Mouse (Mus musculus) ES-E14 (cell line): ENCODE data around the gene Mgll. TPM values are rescaled to one million over a fixed set of nuclear protein-coding genes. Genes with fewer than 3 reads are reported as not detected.

Experiments
- DNase-seq: peaks from one replicate; pipeline ENCODE4 v3.0.0-alpha.2; 2013; ENCODE audit warnings: low read depth, low spot score
- H3K27ac ChIP-seq: 2 replicates; pipeline ENCODE4 v1.5.1; 2012; ENCODE audit warnings: low read depth, mild to moderate bottlenecking, low read length, moderate library complexity, mixed read lengths; ENCODE audit not compliant: poor library complexity, insufficient read depth, severe bottlenecking
- H3K36me3 ChIP-seq: 2 replicates; pipeline ENCODE4 v1.6.1; 2012; ENCODE audit warnings: mild to moderate bottlenecking, low read length, moderate library complexity, mixed read lengths; ENCODE audit not compliant: control insufficient read depth, poor library complexity, insufficient read depth, severe bottlenecking
- H3K4me1 ChIP-seq, 2 experiments: fragments of 150-350 bp in 1 of 2; sonication (generic) in 1 of 2; 2 replicates each; pipeline ENCODE4 v1.6.1; 2012; ENCODE audit warnings: low read length in 2 of 2, mild to moderate bottlenecking in 1 of 2, mixed read lengths in 1 of 2; ENCODE audit not compliant: control insufficient read depth in 2 of 2, insufficient read depth in 2 of 2, poor library complexity in 1 of 2
- H3K4me3 ChIP-seq, 2 experiments: fragments of 150-350 bp in 1 of 2; sonication (generic) in 1 of 2; 2 replicates each; pipeline ENCODE4 v1.5.1; 2012; ENCODE audit warnings: low read length in 2 of 2, low read depth in 1 of 2, mild to moderate bottlenecking in 1 of 2, mixed read lengths in 1 of 2; ENCODE audit not compliant: insufficient read depth in 1 of 2, poor library complexity in 1 of 2, severe bottlenecking in 1 of 2
- H3K9ac ChIP-seq: 2 replicates; pipeline ENCODE4 v1.6.1; 2012; ENCODE audit warnings: low read depth, mild to moderate bottlenecking, low read length, mixed read lengths; ENCODE audit not compliant: poor library complexity, insufficient read depth, severe bottlenecking
- H3K9me3 ChIP-seq: fragments of 150-350 bp; sonication (generic); 2 replicates; pipeline ENCODE4 v1.6.1; 2012; ENCODE audit warnings: low read depth, mild to moderate bottlenecking, low read length; ENCODE audit not compliant: control insufficient read depth, insufficient read depth
- CHD2 ChIP-seq: IDR thresholded peaks from 2 replicates; pipeline ENCODE4 v1.6.1; 2014; ENCODE audit warnings: mild to moderate bottlenecking, low read depth, low read length, inconsistent platforms
- HCFC1 ChIP-seq: IDR thresholded peaks from 2 replicates; pipeline ENCODE4 v1.6.1; 2012; ENCODE audit warnings: low read length, inconsistent platforms, borderline replicate concordance; ENCODE audit not compliant: insufficient read depth
- MAFK ChIP-seq: IDR thresholded peaks from 2 replicates; pipeline ENCODE4 v1.6.1; 2014; ENCODE audit warnings: mild to moderate bottlenecking, low read depth, low read length, inconsistent platforms; ENCODE audit not compliant: insufficient read depth
- ZC3H11A ChIP-seq: IDR thresholded peaks from 2 replicates; pipeline ENCODE4 v1.6.1; 2012; ENCODE audit warnings: low read depth, mild to moderate bottlenecking, inconsistent platforms, low read length, borderline replicate concordance
- ZNF384 ChIP-seq: IDR thresholded peaks from 2 replicates; pipeline ENCODE4 v1.6.1; 2012; ENCODE audit warnings: low read depth, low read length, inconsistent platforms
- in situ Hi-C, 2 experiments: fragments of 600-800 bp; cut with MboI; formaldehyde crosslinking; loops; one replicate each; pipeline ENCODE4 v1.15.1; 2025; ENCODE audit warnings: low sequenced_read_pairs in 2 of 2, inconsistent platforms in 1 of 2; ENCODE audit not compliant: unreplicated experiment in 2 of 2
- total RNA-seq: library from RNA; depleted of rRNA; stranded (reverse); fragments of 300-350 nt; gene quantifications from 2 replicates; pipeline ENCODE4 v1.2.3, GENCODE M21; 2012; rRNA removed

Mgll gene
- total RNA-seq: 7.8 and 8.4 TPM in 2 replicates

GRCm38 (mm10) chr6:88724313-88725195 lies at the start of gene Mgll:
Gene Mgll (plus strand): TSS chr6:88724412.
- in situ Hi-C loops: no loop called here
- TF ChIP-seq CHD2 (no peak), MAFK (no peak), ZC3H11A (no peak), HCFC1 (no peak), ZNF384 (no peak)
- Histone ChIP-seq H3K36me3 (no peaks in the 10 kb centered on the region), H3K9ac (peak within 1 kb of the TSS; percentile 61), H3K4me3 (peak within 1 kb of the TSS; percentile 55 to 69), H3K4me1 (peaks cover 0 to 2% of the 10 kb centered on the region in 2 experiments; a peak in 1 of 4 replicates), H3K9me3 (no peaks in the 10 kb centered on the region), H3K27ac (no peak within 1 kb of the TSS)
- no peak for DNase-seq

GRCm38 (mm10) chr6:88675815-88676214 lies 48.4 kb upstream of the Mgll start:
- H3K9ac ChIP-seq: no peak overlapping the region
- in situ Hi-C loops: no loop called here

GRCm38 (mm10) chr6:88676753-88677736 lies 47.2 kb upstream of the Mgll start:
- Histone ChIP-seq H3K4me3 (no peak overlapping the region), H3K27ac (no peak overlapping the region), H3K36me3 (no peaks in the 10 kb centered on the region), H3K9me3 (no peaks in the 10 kb centered on the region), H3K9ac (no peak overlapping the region), H3K4me1 (no peaks in the 10 kb centered on the region)
- in situ Hi-C loops: no loop called here
- TF ChIP-seq ZC3H11A: no peak
- no peak for TF ChIP-seq HCFC1
- no peak for TF ChIP-seq CHD2
- TF ChIP-seq MAFK: no peak
- TF ChIP-seq ZNF384: no peak
- DNase-seq: no peak

More at GRCm38 (mm10) chr6:88675815-88676214, 48.4 kb upstream of the Mgll start:
- no peak overlapping the region for H3K4me3 ChIP-seq
- no peak overlapping the region for H3K27ac ChIP-seq
- no peaks in the 10 kb centered on the region for H3K36me3 ChIP-seq
- H3K9me3 ChIP-seq: no peaks in the 10 kb centered on the region
- no peaks in the 10 kb centered on the region for H3K4me1 ChIP-seq
- TF ChIP-seq CHD2 (no peak), ZNF384 (no peak), HCFC1 (no peak), ZC3H11A (no peak), MAFK (no peak)
- DNase-seq: no peak

- DNase-seq: no peak
- in situ Hi-C loops: no loop called here
- no peak for TF ChIP-seq MAFK
- no peak for TF ChIP-seq ZC3H11A
- TF ChIP-seq HCFC1: no peak
- Histone ChIP-seq H3K4me1 (no peaks in the 10 kb centered on the region), H3K4me3 (no peak overlapping the region), H3K27ac (no peak overlapping the region), H3K9ac (no peak overlapping the region), H3K36me3 (no peaks in the 10 kb centered on the region), H3K9me3 (no peaks in the 10 kb centered on the region)
These were observed 46.5 kb upstream of the Mgll start for GRCm38 (mm10) chr6:88677738-88678137.
